Mouse (Mus musculus) embryo, embryonic 10 days (tissue): ENCODE data around the gene Phf23.

Experiments used
- DNase-seq: peaks from one replicate; pipeline ENCODE4 v3.0.0-alpha.2; 2015; ENCODE audit warnings: low spot score

Phf23 gene

DNA sequence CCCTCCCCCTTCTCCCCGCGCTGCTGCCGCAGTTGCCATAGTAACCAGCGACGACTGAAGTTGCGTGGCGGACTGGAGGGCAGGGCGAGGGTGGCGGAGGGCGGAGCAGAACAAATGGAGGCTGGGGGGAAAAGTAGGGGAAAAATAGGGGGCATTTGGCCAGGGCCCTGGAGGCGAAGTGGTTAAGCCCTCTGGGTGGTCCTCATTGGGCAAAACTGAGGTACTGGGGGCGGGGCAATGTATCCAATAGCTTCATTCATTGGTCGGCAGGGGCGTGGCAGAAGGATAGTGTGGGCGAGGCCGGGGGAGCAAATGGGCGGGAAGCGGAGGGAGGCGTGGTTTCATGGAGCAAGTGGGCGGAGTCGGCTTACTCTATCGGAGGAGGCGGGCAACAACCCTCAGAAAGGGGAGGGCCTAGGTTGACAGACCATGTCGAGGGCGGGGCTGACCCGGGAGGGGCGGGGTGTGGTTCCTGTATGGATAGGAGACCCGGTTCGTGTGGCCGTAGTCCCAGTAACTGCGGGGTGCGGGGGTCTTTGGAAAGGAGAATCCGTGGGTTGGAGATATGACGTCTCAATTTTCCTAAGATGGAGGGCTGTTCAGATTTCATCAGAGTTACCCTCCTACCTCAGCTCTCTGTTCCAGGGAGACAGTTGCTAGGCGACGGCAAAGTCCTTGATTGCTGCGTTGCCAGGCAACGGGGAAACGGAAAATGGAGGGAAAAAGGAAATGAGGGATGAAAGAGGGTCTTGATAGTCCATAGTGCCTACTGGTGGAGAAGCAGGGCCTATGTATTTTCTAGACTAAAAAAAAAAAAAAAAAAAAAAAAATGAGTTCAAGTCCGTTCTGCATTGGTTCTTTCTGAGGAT is 25.9 kb downstream of the Phf23 start:
- peak; percentile 100 for DNase-seq

DNA sequence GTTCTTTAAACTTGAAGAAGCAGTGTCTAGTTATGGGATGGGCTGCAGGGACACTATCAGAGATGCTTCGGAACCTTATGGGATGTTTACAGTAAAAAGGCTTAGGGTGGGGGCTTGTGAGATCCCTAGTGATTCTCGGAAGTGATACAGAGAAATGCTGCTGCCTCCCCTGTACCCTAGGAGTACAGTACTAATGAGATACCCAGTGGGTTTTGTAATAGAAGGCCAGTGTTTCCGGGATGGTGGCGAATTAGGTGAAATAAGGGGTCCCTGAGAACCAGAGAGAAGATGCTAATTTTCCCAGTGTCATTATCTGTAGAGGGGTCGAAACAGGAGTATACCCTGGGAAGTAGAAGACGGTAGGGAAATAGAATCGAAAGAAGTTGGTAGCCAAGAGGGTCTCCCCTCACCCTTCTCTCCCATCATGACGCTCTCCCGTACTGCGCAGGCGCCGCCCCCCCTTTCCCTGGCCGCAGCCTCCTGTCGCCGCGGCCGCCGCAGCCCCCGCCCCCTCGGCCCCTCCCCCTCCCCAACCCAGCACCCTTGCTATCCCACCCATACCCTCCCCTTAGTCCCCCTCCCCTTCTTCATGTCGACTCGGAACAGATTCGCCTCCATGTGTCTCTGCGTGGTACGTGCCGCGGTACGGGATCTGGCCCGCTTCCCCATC is 28.0 kb downstream of the Phf23 start:
- DNase-seq, result peak; percentile 74

DNA sequence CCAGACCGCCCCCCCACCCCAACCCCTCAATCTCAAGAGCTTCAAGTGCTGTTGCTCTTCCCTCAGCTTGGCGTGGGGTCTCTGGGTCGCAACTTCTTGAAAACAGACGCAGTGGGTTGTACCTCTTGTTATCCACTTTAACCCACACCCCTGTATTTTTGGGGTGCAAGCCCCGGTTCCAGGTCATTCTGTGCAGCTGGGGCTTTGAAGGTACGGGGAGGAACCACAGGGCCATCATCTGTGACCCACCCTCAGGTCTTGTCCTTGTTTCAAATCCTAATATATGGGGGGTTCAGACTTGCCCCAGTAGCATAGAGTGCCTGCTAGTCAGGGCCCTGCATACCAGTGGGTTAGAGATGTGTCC is 28.6 kb downstream of the Phf23 start:
- DNase-seq, result no peak

DNA sequence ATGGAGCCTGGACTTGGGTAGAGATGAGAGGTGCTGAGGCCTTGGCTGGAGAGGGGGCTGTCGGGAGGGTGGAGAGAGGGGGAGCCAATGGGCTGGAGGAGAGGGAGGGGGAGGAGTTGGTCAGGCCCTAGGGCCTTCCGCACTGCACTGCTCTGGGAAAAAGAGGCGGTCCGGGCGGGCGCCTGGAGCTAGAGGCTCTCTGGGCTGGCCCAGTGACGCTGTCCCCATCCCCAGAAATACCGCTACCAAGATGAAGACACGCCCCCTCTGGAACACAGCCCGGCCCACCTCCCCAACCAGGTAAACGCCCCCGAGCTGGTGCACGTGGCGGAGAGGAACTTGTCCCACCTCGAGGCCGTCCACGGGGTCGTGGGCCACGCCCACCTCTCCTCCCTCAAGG is 31.1 kb downstream of the Phf23 start:
- peak; percentile 75 for DNase-seq

DNA sequence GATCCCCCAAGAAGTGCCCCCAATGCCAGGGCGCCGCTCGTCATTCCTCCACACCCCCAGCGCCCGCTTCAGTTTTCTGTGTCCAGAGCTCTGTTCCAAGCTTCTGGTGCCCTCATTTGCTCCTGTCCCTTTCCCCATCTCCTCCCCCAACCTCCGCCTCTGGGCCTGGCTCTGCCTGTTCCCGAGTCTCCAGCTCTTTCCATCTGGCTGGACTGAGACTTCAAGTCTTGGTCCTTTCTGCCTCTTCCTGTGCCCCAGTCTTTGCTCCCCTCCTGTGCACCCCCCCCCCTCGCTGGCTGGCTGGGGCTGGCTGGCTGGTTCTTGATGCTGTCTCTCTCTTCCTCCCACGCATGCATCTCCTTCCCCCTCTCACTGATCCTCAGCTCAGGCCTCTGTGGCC is 31.8 kb downstream of the Phf23 start:
- no peak for DNase-seq

DNA sequence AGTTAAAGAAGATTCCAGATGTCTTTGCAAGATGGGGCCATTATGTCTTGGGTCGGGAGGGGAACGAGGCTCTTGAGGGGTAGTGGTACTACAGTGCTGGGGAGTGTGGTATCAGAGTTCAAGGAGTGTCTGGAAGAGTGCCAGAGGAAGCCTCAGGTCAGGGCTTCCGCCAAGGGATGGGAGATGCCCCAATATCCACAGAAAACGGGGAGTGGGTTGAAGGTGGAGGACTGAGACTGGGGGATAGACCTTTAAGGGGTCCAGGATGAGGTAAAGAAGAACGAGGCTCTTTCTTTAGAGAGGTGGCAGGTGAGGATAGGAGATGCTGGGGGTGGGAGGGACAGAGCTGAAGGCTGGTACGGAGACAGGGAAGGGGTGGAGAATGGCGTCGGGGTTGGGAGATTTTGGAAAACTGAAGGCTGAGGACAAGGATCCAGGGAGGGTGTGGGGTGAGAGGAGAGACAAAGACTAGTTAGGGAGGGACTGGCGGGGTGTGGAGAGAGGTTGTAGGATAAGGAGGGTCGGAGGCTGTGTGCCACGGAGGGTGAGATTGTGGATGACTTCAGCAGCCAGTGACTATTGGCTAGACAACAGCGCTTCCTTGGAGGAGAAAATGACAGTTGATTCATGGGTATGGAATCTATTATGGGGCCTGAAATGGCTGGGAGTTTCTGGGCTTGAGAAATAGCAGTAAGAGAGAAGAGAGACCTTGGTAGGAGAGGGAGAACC is 33.0 kb downstream of the Phf23 start:
- DNase-seq, result no peak

DNA sequence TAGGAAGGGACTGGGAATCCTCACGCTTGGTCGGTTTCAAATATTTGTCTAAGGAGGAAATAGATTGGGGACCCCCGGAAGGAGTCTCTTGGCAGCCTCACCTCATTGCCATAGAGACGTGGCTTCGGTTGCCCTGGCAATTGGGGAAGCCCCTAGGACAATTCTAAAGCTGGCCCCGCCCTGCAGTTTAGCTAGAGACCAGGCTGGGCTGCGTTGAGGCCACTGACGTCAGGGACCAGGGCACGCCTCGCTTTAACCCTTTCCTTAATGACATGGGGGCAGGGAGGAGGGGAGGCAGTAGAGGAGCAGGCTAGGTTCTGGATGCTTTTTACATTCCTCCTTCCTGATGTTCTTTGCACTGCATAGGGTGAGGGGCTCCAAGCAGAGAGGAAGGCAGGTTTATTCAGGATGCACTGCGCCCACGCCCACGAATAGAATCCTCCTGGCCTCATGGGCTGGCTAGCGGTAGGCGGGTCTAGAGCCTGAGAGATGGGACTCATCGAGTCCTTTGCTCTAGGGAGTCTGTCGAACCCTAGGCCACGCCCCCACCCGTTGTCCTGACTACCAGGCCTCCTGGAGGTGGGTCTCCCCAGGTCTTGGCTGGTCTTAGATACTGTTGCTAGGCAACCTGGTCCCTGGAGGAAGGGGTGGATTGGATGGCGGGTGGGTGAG is 33.7 kb downstream of the Phf23 start:
- DNase-seq, result peak; percentile 99

DNA sequence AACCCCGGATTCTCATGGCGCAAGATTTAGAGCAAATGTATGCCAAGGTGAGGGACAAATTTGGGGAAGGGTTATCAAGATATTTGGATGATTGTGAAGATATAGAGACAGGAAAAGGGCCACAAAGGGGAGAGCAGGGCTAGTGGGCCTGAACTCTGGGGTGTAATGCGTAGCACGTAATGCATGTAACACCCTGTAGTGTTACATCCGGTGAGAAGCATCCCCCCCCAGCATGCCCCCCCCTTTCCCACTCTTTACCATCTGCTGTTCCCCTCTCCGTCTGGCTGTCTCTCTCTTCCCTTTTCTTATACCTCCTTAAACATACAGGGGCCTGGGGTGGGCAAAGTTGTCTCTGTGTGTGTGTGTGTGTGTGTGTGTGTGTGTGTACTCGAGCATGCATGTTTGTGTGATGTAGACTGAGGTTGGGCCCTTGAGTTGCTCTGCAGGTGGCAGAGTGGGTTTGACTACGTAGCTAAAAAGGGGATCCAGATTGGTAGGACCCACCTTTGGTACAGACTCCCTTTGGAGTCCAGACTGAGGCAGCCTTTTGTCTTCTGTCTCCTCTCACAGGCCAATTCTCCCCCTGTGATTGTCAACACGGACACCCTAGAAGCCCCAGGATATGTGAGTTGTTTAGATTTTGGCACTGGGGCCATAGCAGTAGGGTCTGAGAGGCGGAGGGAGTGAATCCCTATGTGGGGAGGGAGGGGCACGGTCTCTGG is 34.4 kb downstream of the Phf23 start:
- no peak for DNase-seq

DNA sequence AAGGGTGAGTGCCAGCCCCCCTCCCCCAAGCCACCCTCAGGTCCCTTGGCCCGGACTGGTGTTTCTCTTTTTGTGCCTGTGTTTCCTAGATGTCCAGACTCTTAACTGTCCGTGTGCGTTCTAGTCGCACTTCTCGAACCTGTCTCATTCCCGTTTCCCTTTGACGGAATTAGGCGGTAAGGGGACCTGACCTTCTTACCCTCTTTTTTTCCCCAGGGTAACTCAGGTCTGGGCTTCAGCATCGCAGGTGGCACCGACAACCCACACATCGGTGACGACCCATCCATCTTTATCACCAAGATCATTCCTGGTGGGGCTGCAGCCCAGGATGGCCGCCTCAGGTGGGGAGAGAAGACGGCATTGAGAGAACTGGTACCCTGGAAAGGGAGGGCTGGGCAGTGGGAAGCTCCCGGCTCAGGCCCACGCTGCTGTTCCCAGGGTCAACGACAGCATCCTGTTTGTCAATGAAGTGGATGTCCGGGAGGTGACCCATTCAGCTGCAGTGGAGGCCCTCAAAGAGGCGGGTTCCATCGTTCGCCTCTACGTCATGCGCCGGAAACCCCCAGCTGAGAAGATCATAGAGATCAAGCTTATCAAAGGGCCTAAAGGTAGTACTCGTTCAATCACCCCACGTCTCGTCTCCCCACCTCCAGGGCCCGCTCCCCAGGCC is 35.2 kb downstream of the Phf23 start:
- DNase-seq, result no peak

DNA sequence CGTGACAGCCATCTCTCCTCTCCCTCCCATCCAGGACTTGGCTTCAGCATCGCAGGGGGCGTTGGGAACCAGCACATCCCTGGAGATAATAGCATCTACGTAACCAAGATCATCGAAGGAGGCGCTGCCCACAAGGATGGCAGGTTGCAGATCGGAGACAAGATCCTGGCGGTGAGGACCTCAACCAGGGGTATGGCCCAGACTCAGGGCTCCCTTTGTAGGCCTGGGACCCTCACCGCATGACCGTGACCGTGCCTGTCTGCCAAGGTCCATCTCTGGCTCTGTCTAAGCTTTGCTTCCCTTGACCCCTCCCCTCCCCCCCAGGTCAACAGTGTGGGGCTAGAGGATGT is 35.7 kb downstream of the Phf23 start:
- no peak for DNase-seq

DNA sequence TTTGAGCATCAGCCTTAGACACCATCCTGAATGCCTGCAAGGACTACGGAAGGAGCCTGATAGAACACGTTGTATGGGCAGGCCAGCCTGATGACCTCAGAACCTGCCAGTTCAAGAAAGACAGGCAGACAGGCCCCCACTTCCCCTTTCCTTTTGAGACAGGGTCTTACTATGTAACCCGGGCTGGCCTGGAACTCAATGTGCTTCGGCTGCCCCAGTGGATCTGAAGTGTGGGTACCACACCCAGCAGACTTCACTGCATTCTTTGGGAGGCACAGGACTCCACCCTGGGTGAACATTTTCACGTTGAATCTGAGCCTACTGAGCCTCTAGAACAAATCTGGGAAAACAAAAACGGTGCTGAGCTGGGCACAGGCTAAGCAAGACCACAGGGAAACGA is 42.6 kb downstream of the Phf23 start:
- no peak for DNase-seq

DNA sequence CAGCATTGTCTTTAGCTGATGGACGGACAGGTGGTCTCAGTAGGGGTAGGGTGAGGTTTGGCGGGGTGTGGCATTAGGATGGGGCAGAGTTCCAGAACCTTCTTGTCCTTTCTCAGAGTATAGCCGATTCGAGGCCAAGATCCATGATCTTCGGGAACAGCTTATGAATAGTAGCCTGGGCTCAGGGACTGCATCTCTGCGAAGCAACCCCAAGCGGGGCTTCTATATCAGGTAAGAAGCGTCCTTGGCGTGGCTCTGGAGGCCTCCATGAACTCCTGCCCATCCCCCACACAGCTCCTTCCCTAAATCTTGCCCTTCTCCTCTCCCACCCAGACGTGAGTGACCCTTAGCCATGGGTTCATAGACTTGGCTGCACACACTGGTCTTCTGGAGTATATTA is 44.1 kb downstream of the Phf23 start:
- DNase-seq, result no peak

DNA sequence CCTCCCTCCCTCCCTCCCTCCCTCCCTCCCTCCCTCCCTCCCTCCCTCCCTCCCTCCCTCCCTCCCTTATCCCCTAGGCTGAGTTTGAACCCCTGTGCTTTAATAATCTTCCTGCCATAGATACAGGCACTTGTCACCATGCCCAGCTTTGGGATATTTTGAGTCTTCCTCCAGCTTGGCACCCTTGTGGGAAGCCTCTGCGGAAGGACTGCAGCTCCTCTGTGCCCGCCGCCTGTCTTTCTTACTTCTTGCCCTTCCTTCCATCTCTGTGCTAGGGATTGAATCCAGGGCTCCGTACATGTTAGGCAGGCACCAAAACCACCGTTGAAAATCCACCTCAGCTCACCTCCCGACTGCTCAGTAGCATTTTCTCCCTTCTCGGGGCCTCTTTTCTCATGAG is 44.6 kb downstream of the Phf23 start:
- no peak for DNase-seq

DNA sequence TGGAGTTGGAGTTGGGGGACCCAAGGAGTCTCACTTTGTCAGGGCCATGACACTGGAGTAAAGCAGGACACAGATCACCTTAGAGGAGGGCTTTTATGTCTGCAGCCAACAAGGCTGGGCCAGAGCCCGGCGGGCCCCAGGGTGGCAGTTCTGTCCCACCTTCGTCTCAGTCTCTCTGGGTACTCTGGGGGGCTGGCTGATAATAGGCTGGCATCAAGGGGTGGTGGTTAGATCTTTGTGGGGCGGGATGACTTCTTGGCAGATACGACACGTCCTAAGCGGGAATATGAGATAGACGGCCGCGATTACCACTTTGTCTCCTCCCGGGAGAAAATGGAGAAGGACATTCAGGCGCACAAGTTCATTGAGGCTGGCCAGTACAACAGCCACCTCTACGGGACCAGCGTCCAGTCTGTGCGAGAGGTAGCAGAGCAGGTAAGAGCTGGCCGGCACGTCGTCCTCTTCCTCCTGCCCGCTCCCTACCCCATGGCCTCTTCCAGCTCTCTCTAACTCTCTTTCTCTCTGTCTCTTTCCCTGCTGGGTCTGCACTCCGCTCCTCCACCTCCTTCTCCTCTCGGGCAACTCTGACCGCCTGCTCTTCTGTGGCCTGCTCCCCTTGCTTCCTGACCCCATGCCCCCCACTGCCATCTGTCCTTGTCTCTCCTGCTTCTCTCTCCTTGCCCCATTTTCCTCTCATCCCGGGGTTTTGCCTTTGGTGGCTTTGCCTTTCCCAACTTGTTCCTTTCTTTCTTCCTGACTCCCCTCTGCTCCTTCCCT is 46.9 kb downstream of the Phf23 start:
- DNase-seq, result no peak

DNA sequence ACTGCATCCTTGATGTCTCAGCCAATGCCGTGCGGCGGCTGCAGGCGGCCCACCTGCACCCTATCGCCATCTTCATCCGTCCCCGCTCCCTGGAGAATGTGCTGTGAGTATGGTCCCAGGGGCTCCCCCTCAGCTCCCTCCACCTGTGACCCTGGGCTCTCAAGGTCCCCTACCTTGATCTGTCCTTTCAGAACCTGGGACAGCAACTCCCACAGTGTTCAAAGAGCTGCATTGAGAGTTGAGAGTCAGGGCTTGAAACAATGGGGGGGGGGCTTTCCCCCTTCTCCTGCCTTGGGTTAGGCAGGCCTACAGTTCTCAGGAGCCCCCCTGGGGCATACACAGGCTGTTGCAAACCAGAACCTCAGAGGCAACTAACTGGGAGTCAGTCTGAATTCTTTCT is 48.1 kb downstream of the Phf23 start:
- DNase-seq, result no peak

DNA sequence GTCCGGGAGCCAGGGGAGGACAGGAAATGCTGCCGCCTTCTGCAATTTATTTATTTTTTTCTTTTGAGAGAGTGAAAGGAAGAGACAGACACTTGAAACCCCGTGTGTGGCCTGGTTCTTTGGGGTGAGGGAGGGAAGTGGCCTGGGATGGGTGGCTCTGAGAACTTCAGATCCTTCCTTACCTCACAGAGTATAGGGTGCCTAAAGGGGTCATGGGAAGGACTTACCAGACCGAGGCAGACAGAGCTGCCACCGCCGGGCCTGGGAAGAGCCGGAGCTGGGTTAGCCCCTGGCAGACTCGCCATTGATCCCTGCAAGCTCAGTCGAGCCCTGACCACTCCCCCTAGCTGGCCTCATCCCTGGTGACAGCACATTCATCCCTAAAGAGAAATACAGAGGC is 49.9 kb downstream of the Phf23 start:
- peak; percentile 35 for DNase-seq

DNA sequence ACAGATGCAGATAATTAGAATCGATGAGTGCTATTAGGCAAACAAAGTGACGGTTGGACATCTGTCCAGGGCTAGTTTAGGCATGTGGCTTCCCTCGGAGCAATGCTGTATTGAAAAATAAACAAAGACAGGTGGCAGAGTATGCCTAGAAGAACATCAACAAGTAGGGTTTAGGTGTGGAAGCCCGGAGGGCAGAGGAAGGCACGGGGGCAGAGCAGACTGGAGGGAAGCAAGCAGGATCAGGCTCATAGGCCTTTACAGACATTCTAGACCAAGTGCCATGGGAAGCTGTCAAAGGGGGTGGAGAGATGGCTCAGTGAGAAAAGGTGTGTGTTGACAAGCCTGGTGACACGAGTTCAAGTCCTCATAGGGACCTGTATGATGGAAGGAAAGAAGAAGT is 53.8 kb downstream of the Phf23 start:
- DNase-seq, result no peak
